Mouse (Mus musculus): ENCODE data around the gene Pdcd2l.

DNA sequence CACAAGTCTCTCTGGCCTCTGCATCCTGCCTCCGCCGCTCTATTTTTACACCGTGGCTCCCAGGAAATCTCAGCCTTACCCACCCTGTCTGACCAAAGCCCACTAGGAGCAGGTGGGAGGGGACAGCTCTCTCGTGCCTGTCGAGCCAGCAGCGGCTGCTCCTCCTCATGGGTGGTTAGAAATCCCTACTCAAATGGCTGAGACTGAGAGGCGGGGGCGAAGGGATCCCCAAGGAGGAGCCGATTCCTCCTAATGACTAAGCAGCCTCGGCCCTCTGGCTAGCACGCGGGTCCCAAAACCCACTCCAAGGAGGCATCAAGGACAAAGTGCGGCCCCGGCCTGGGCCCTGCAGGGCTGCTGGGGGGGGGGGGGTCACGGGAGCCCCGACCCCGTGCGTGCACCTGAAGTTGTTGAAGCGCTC lies 33.2 kb upstream of the Pdcd2l start:
- TF ChIP-seq CTCF (IDR thresholded peaks at IDR 0.05; ENCODE audit: extremely low read depth, insufficient read length, insufficient replicate concordance, low read depth, low read length) (no peak), POLR2A (IDR thresholded peaks at IDR 0.05; ENCODE audit: low read depth, low read length) (no peak)
